Mouse (Mus musculus) ovary, postnatal 36 days (tissue): ENCODE measurements around the gene Uqcrh.
A peak's percentile ranks its signal among the peaks of the same experiment; 100 is the strongest.

Experiments
- DNase-seq: peaks from one replicate; pipeline ENCODE4 v3.0.0; 2022; ENCODE audit warnings: low spot score, mixed read lengths

Gene Uqcrh

DNA sequence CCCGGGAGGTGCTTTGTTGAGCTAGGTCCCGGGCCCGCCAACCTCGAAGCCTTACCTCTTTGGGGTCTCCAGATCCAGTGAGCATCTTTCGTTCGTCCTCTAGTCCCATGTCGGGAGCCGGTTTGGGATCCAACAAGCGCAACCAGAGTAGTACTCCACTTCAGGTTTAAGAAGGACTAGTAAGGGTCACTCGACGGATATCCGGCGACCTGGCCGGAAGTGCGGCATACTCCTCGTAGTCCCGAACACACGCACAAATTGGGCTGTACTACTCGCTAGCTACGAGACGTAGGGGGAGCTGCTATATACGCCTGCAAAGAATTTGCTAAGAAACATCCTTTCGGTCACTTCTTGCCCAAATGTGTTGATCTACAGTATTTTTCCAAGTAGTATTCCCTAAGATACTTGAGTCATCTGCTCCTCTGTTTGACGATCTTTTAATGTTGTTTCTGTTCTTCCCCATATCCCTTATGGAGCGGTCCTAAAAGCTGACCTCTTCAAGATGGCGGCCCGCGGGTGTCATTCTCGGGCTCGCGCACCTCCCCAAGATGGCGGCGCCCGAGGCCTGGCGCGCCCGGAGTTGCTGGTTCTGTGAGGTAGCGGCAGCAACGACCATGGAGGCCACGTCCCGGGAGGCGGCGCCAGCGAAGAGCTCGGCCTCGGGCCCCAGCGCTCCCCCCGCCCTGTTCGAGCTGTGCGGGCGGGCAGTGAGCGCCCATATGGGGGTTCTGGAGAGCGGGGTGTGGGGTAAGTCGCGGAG, at the start of gene Uqcrh, which contains the start of gene Lrrc41:
Gene Uqcrh (minus strand): TSS at position 211 of the 760 bp plus-strand sequence.
Gene Lrrc41 (plus strand): TSS at position 409 of the 760 bp plus-strand sequence.
- peak; percentile 93 for DNase-seq

DNA sequence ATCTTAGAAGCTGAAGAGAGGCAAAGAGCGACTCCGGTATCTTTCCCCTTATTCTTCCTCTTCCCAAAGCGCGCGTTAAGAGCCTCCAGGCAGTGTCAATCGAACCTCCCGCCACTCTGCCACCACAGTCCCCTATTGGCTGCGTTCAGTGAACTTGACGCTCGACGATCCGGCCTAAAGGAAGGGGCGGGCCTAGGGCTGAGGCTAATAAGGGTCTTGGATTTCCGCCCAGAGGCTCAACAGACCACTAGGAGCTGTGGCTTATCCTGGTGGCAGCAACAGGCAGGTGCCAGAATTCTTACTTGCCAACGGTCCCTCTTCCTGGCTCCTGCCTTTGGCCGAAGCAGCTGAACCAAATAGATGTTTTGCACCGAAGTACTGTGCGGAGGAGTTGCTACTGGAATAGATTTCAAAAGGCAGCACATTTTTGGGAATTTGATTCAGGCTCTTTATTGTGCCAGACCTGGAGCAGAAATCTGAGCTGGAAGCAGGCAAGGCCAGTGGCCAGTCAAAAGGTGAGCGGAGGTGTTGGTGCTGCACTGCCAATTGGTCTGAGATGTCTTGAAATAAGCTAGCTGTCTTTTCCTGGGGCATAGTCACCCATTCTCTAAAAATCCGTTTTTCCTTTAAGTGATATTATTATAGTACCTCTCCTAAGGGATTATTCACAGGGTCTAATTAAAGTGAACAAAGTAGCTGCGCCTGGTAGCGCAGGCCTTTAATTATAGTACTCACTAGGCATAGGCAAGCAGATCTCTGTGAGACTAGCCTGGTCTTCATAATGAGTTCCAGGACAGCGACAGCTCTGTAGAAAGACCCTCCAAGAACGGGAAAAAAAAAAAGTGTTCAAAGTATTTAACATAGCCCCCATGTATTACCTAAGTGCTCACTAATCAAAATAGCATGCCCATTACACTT, 49.0 kb upstream of the Uqcrh start, which contains the start of the genes Rad54l and Pomgnt1:
Gene Rad54l (minus strand): TSS at position 89 of the 918 bp plus-strand sequence.
Gene Pomgnt1 (plus strand): TSS at position 239 of the 918 bp plus-strand sequence.
- DNase-seq: peak; percentile 83

DNA sequence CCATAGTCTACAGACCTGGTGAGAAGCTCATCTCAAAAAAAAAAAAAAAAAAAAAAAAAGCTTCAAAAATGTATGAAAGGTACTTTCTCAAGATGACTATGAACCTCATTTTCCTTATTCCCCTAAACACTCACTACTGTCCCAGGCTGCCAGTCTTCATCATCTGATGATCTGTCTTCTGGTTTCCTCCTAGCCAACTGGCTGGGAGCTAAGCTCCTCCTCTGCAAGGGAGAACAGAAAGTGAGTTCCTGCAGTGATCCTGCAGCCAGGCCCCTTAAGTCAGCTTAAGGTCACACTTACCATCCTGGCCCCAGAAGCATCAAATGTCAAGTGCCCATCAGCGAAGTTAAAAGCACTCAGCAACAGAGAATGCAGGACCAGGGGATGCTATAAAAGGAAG, 47.9 kb upstream of the Uqcrh start:
- no peak for DNase-seq

DNA sequence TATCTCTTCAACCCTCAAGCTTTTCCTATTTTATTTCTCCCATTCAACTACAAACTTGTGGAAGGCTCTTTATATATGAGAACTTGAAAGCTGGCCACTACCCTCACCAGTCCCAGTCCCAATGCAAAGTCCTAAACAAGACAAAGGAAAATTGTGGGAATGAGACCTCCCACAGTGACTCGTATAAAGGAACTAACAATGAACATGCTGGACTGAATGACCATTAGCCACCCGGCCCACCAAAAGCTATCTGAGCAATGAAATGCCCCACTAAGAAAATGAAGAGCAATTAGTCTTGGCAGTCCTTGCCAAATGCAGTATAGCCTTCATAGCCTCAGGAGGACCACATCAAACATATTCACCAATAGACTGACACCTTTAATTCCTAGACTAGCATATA, 36.6 kb upstream of the Uqcrh start:
- no peak for DNase-seq

DNA sequence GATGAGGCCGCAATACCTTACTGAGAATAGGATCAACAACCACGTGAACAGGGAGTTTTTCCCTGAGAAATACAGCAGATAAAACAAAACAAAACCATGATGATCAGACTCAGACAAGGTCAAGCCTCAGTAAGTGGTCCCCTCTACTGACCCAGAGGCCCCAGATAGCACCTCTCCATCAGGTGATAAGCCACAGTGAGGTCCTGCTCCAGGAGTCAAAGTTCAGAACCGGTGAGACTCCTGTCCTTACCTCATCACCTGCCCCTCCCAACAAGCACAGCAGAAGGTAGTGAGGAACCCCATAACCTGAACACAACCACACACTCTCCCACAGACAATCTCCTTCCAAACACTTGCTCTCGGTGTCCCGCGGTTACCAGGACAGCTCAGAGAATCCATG, 35.8 kb upstream of the Uqcrh start:
- no peak for DNase-seq

DNA sequence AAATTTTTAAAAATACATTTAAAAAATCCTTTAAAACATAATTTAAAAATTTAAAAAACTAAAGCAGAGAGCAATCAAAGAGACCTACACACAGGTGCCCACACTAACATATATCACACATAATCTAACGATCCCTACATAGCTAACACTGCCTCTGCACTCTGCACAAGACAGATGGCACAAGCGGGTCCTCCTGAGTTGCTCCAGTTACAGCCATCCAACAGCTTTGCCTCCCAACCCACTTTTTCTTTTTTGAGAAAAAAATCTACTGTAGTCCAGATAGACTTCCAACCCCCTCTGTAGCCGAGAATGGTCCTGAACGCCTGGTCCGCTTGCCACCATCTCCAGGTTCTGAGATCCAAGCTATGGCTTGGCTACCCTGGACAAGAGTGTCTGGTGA, 30.4 kb upstream of the Uqcrh start:
- no peak for DNase-seq

DNA sequence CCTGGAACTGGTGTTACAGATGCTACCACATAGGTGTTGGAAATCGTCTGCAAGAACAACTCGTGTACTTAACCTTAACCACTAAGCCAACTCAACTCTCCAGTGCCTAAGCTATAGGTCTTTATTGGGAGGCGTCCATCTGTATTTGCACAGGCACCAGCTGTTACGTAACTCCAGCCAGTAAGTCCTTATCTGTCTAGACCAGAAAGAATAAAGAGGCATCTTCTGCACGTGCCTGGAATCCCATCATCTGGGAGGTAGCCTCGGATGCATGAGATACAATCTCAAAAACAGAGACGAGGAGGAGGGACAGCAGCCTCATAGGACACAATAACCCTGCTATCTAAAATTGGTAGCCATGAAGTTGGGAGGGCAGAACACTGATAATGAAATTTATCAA, 26.1 kb upstream of the Uqcrh start:
- no peak for DNase-seq

DNA sequence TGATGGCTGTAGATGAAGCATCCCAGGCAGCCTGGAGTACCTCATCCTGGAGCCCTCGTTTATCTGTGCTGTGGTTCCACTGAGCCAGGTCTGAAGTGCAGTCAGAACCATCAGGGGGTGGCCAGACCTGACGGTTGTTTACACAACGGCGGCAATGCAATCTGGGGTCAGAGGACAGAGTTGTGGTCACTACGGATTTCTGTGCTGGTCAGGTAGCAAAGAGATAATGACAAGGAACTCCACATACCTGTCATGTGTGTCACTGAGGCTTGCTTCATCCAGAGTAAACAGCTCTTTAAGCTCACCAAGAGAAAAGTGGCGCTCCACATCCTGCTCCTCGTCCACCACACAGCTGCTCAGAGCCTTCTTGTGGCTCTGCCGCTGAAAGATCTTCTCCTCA, 22.3 kb upstream of the Uqcrh start:
- no peak for DNase-seq

DNA sequence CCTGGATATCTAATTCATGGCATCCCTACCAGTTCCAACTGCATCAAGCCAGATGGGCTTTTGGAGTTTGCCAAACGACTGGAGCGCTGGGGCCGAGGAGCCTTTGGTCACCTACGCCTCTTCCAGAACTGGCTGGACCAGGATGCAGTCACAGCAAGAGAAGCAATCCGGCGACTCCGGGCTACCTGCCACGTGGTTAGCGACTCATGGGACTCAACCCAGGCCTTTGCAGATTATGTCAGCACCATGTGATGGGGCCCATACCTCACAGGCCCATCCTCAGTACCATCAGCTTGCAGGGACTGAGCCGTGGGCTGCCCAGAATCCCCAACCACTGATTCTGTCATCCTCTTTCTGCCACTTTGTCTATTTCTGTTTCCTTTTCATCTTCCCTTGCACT, 21.4 kb upstream of the Uqcrh start:
- DNase-seq: no peak

DNA sequence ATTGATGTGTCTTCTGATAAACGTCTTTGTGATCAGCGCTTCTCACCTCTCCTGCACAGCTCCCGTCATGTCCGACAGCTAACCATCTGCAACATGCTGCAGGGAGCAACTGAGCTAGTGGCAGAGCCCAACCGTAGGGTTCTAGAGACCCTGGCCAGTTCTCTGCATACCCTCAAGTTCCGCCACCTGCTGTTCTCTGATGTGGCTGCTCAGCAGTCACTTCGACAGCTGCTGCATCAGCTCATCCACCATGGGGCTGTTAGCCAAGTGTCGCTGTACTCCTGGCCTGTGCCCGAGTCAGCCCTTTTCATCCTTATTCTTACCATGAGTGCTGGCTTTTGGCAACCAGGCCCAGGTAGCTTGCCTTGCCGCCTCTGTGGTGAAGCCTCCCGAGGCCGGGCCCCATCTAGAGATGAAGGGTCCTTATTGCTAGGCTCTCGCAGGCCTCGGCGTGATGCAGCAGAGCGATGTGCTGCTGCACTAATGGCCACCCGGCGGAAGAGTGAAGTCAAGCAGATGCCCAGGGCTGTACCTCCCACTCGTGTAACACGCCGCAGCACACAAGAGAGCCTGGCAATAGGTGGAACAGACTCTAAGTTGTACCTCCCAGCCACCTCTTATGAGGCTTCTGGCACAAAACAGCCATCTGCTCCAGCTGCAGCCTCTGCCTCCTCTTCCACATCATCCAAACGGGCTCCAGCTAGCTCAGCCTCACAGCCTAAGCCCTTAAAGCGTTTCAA, 13.8 kb upstream of the Uqcrh start:
- DNase-seq: no peak

DNA sequence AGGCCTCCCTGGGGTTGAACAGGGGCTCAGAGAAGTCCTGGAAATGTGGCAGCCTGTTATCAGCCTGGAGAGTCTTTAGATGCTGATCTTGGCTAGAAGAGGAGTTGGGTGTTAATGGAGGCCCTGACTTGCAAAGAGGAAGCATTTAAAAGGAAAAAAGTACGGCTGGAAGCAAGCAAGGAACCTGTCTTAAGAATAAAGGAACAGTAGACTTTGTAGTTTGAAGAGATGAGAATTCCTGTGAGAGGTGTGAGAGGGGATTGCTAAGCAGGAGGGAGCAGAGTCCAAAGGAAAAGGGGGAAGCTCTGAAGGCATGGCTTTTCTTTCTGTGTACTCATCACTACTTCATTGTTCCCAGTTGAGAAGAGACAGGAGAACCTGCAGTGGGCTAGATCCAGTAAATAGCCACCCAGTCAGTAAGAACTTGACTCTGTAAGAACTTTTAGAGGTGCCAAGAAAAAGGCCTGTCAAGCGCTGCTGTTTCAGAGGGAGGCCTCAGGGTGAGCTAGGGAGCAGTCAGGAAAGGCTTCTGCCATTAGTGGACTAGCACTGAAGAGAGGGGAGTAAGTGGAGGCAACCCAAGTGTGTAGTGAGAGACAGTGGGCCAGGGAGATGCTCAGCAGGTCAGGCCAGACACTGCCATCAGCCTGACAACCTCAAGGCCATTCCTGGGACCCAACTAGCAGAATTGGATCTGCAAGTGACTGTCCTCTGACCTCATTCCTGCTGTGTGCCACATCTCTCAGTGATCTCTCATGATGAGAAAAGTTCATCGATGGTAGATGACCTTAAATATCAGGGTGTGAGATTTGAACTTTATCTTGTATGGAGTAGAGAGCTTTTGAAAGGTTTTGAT, 2.6 kb upstream of the Uqcrh start:
- peak; percentile 16 for DNase-seq

DNA sequence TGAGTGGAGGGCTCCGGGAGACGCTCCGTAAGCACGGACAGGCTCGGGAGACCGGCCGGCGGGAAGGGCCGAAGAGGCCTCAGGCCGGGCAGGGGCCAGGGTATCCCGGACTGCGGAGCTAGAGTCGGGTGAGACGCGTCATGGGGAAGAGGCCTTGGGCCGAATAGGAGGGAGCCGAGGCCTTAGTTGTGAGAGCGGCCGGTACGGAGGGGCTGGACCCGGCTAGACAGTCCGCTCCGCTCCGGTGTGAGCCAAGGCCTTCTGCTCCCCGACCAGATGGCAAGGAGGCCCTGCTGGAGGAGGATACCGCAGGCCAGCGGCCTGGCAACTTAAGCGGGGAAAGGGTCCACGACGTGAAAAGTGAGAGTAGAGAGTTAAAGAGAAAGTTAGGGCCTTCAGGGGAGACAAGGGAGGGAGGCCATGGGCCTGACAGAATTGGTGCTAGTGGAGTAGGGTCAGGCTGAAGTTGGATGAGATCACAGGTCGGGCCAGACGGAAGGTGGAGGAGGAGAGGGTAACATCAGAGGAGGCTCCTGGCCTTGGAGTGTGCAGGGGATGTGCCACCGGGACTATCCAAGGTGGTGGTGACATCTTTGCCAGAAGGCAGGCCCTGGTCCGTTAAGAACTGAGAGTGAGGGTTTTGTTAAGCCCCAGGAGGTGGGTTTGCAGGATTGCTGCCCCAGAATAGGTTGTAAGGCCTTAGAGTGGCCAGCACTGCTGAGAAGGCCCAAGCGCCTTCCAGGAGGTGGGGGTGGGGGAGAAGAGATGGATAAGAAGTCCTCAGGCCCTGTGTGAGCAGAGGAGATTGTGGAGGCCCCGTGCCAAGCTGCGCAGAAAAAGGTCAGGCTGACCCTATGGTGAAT, 1.7 kb upstream of the Uqcrh start:
- peak; percentile 76 for DNase-seq

DNA sequence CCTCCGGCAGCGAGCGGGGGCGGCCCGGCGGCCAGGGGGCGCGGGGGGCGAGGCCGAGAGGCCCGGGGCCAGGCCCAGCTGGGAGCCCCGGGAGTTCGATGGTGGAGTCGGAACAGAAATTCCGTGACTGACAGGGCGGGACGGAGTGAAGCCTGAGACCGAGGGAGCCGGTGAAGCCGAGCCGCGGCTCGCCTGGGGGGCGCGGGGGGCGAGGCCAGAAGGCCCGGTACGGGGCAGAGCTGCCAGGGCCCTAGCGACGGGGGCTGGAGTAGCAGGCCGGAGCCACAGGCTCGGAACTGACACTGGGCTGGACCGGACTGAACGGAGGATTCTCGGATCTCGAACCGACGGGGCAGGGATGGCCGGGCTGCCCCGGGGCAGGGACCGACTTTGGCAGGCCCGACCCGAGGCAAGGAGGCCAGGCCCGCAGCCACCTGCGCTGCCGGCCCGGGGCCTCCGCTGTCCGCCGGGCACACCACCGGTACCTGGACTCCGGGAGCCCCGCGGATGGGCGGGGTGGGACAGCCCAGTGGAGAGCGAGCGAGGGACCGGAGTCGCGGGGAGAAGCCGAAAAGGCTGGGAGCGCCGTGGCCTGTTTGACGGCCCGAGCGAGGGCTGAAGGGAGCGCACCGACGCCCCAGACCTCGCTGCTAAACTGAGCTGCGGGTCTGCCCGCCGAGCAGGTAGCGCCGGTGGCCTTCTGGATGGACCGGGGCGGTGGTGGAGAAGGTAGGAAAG, 929 bp upstream of the Uqcrh start:
- peak; percentile 74 for DNase-seq

DNA sequence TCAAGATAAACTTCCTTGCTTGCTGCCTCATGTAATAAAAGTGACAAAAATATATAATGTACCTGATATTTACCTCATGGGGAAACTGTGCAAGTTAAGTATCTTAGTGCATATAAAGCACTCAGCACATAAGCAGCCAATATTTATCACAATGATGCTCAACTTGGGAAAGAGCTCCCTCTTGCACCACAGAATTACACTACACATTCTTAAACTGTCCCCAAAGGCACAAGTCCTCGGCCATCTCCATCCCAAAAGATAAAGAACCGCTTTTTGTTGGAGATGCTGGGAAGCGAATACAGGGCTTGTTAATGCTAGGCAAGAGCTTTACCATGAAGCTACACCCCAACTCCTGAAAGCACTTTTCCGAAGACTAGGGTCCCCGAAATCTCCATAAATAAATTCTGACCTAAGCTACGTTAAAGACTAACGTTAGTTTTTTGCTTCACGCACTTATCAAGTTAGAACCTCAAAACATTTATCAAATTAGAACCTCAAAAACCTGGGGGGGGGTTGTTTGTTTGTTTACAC, 661 bp downstream of the Uqcrh start:
- DNase-seq: no peak

DNA sequence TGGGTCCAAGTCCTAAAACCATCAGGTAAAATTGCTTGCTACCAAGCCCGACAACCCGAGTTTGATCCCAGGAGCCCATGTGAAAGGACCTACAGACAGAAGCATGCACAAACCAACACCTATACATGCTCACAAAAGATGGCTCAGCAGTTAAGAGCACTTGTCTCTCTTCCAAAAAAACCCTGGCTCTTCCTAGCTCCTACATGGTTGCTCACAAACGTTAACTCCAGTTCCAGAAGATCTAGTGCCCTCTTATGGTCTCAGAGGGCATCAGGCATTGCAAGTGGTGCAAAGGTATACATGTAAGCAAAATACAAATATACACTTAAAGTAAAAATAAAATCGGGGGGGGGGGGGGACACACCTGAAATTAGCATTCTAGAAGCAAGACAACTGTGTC, 1.7 kb downstream of the Uqcrh start:
- no peak for DNase-seq

DNA sequence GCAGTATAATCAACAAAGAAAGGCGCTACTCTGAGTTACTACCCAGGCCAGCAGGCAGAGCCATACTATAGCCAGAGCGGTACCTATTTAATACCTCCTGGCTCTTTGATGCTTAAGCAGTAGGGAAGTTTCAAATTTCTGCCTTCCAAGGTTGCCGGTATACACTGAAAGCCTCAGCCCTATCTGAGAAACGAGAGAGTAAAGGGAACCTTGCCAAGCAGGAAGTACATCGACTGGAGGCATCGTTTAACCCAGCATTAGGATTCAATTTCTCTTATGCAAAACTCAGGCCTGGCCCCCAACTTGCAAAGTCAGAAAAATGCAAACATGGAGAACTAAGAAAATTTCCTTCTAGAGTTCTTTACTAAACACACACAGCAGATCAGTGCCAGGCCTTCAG, 4.8 kb downstream of the Uqcrh start:
- DNase-seq: no peak

DNA sequence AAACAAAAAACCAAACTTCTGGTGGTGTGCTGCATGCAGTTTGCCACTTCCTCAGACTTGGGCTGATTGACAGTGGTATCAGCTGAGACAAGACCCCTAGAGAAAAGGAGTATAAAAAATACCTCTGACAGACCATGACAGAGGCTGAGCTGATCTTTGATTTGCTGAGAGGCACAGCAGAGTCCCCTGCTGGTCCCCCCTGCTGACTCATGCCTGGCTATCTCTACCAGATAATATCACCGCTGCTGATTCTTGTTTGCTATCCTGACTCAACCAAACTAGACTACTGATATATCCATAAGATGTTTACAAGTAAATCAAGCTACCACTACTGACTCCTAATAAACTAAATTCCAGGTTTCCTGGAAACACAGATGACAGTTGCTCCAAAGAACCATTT, 11.0 kb downstream of the Uqcrh start:
- no peak for DNase-seq

DNA sequence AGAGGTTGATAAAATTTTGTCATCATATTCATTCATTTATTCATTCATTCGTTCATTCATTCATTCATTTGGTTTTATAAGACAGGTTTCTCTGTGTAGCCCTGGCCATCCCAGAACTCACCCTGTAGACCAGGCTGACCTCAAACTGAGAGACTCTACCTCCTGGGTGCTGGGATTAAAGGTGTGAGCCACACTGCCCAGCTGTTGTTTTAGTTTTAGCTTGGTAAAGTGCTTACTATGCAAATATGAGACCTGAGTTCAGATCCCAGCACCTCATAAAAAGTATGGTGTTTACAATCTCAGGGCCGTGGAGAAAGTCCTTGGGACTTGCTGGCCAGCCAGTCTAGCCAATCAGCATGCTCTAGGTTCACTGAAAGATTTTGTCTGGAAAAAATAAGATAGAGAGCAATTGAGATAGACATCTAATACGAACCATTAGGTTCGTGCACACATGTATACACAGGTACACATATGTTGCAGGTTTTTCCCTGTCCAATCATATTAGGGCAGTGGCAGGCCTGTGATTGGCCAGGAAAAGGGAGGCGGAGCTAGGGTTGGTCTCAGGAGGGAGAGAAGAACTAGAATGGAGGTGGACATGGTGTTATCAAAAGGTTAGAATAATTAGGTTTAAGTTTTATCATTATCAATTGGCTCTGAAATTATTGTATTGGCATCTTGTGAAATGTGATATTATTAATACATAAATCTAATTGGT, 15.7 kb downstream of the Uqcrh start:
- DNase-seq: no peak

DNA sequence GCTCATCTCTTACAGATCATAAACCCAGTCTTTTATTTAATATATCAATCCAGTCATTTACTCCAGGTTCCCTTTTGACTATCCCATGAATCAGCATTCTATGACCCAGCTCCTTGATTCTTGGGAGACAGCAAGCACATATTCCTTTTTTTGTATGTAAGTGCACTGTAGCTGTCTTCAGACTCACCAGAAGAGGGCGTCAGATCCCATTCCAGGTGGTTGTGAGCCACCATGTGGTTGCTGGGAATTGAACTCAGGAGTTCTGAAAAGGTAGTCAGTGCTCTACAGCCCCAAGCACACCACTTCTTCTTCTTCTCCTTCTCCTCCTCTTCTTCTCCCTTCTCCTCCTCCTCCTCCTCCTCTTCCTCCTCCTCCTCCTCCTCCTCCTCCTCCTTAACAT, 17.3 kb downstream of the Uqcrh start:
- no peak for DNase-seq
